Mouse (Mus musculus) cerebellum, adult 2 months (tissue): ENCODE data around the gene Plcb1.

ENCODE experiments used
- CTCF ChIP-seq: fragments of 200-500 bp; IDR thresholded peaks from 2 replicates; pipeline ENCODE4 v1.5.1; 2011; ENCODE audit warnings: low read depth, mild to moderate bottlenecking, control low read depth, low read length, moderate library complexity, borderline replicate concordance; ENCODE audit not compliant: insufficient read depth
- POLR2A ChIP-seq: fragments of 200-500 bp; IDR thresholded peaks from 2 replicates; pipeline ENCODE4 v1.6.1; 2011; ENCODE audit warnings: low read length, control low read depth, borderline replicate concordance; ENCODE audit not compliant: insufficient read depth

- TF ChIP-seq CTCF: no peak
- no peak for TF ChIP-seq POLR2A
These were observed 416.5 kb downstream of the Plcb1 start for GRCm38 (mm10) chr2:135202390-135202789.
